Mouse (Mus musculus) megakaryocyte, adult 5-6 weeks (primary cell): Measurements from ENCODE around the gene Gm13290. TPM values are rescaled to one million over a fixed set of nuclear protein-coding genes. Genes with fewer than 3 reads are reported as not detected.
A peak's percentile ranks its signal among the peaks of the same experiment; 100 is the strongest.
"Not testable (repeated sequence)": the region's sequence is repeated elsewhere in the genome, so short reads cannot be mapped to it uniquely, and the experiment has no call there.

Experiments used
- ATAC-seq: 2 replicates; pipeline ENCODE4 v1.8.0; 2016; ENCODE audit warnings: mild to moderate bottlenecking, inconsistent platforms; ENCODE audit not compliant: poor library complexity, severe bottlenecking
- total RNA-seq, 2 experiments: library from RNA; stranded (forward) in 1 of 2; stranded (reverse) in 1 of 2; fragments of 153-499, 151-499 nt in 1 of 2; fragments of 221-1000, 200-1000 nt in 1 of 2; gene quantifications; 2 replicates each; pipeline versions ENCODE4 v1.2.3 to v1.2.4; 2015 to 2017

Gm13290 gene
- total RNA-seq, 2 experiments from 2014 or later, result not detected

GRCm38 (mm10) chr4:88780320-88780719 is 6.7 kb downstream of the Gm13290 start:
- ATAC-seq, result not testable (repeated sequence)

- not testable (repeated sequence) for ATAC-seq
Measured at GRCm38 (mm10) chr4:88781831-88782230, 8.2 kb downstream of the Gm13290 start, which contains the start of gene Ifnz. Ifnz (plus strand) TSS chr4:88782131.

GRCm38 (mm10) chr4:88782335-88782734 is 8.7 kb downstream of the Gm13290 start:
- not testable (repeated sequence) for ATAC-seq

- not testable (repeated sequence) for ATAC-seq
Measured at GRCm38 (mm10) chr4:88785409-88785808, 11.8 kb downstream of the Gm13290 start, which contains the start of gene Gm13276. Gm13276 (plus strand) TSS chr4:88785709.

GRCm38 (mm10) chr4:88788402-88788801 is 14.8 kb downstream of the Gm13290 start, which contains the start of gene Gm13277:
Gm13277 (plus strand) TSS chr4:88788632.
- ATAC-seq, result not testable (repeated sequence)

- not testable (repeated sequence) for ATAC-seq
Measured at GRCm38 (mm10) chr4:88791250-88791649, 17.6 kb downstream of the Gm13290 start, which contains the start of gene Gm13278. Gm13278 (plus strand) TSS chr4:88791550.

GRCm38 (mm10) chr4:88793936-88794675 is 20.5 kb downstream of the Gm13290 start, which contains the start of gene Gm13275:
Gm13275 (plus strand) TSS chr4:88794487.
- not testable (repeated sequence) for ATAC-seq

GRCm38 (mm10) chr4:88797097-88797496 is 23.5 kb downstream of the Gm13290 start, which contains the start of gene Gm13279:
Gm13279 (plus strand) TSS chr4:88797397.
- ATAC-seq, result not testable (repeated sequence)

GRCm38 (mm10) chr4:88799365-88799764 is 25.7 kb downstream of the Gm13290 start, which contains the start of gene Gm13285:
Gm13285 (plus strand) TSS chr4:88799665.
- not testable (repeated sequence) for ATAC-seq

GRCm38 (mm10) chr4:88802954-88803353 is 29.3 kb downstream of the Gm13290 start, which contains the start of gene Gm13287:
Gm13287 (plus strand) TSS chr4:88803254.
- not testable (repeated sequence) for ATAC-seq

- not testable (repeated sequence) for ATAC-seq
Measured at GRCm38 (mm10) chr4:88805231-88805630, 31.6 kb downstream of the Gm13290 start, which contains the start of gene Gm13288. Gm13288 (plus strand) TSS chr4:88805531.

GRCm38 (mm10) chr4:88805761-88806160 is 32.1 kb downstream of the Gm13290 start:
- ATAC-seq, result not testable (repeated sequence)

- ATAC-seq, result no peak
Measured at GRCm38 (mm10) chr4:88815928-88816327, 42.3 kb downstream of the Gm13290 start, which contains the start of gene Ifna7. Ifna7 (plus strand) TSS chr4:88816228.

- ATAC-seq, result no peak
Measured at GRCm38 (mm10) chr4:88819659-88820058, 46.0 kb downstream of the Gm13290 start, which contains the start of gene Ifna11. Ifna11 (plus strand) TSS chr4:88819959.

- ATAC-seq, result peak; percentile 62; the same call in 1 of the 2 replicates
Measured at GRCm38 (mm10) chr4:88822995-88823394, 49.4 kb downstream of the Gm13290 start.

Other genes with a start within 250 kb of the Gm13290 start
Only the 30 nearest of the 31 such genes appear.
- not detected in 2 replicates for gene Ifna14, start 202.0 kb upstream of the Gm13290 start, total RNA-seq (2015)
- not detected in 2 replicates for gene Ifna14, start 202.0 kb upstream of the Gm13290 start, total RNA-seq (2017)
- not detected in 2 replicates for gene Ifna9, start 181.4 kb upstream of the Gm13290 start, total RNA-seq (2015)
- not detected in 2 replicates for gene Ifna9, start 181.4 kb upstream of the Gm13290 start, total RNA-seq (2017)
- not detected in 2 replicates for gene Ifna12, start 170.5 kb upstream of the Gm13290 start, total RNA-seq (2015)
- gene Ifna12, start 170.5 kb upstream of the Gm13290 start, total RNA-seq (2017), result not detected in 2 replicates
- gene C87499, start 139.4 kb upstream of the Gm13290 start, total RNA-seq (2015), result not detected in 2 replicates
- not detected in 2 replicates for gene C87499, start 139.4 kb upstream of the Gm13290 start, total RNA-seq (2017)
- not detected in 2 replicates for gene Ifna13, start 129.4 kb upstream of the Gm13290 start, total RNA-seq (2015)
- not detected in 2 replicates for gene Ifna13, start 129.4 kb upstream of the Gm13290 start, total RNA-seq (2017)
- gene Ifna16, start 96.9 kb upstream of the Gm13290 start, total RNA-seq (2015), result not detected in 2 replicates
- not detected in 2 replicates for gene Ifna16, start 96.9 kb upstream of the Gm13290 start, total RNA-seq (2017)
- gene Ifna2, start 89.9 kb upstream of the Gm13290 start, total RNA-seq (2015), result not detected in 2 replicates
- not detected in 2 replicates for gene Ifna2, start 89.9 kb upstream of the Gm13290 start, total RNA-seq (2017)
- gene Ifnab, start 82.5 kb upstream of the Gm13290 start, total RNA-seq (2015), result not detected in 2 replicates
- gene Ifnab, start 82.5 kb upstream of the Gm13290 start, total RNA-seq (2017), result not detected in 2 replicates
- gene Gm26566, start 52.0 kb upstream of the Gm13290 start, total RNA-seq (2015), result not detected in 2 replicates
- 0.55 TPM in 1 of 2 replicates, not detected in the other for gene Gm26566, start 52.0 kb upstream of the Gm13290 start, total RNA-seq (2017)
- 56.7 and 61.1 TPM in 2 replicates for gene Klhl9, start 51.4 kb upstream of the Gm13290 start, total RNA-seq (2015)
- 83.8 and 85.5 TPM in 2 replicates for gene Klhl9, start 51.4 kb upstream of the Gm13290 start, total RNA-seq (2017)
- not detected in 2 replicates for gene Gm13271, start 19.0 kb upstream of the Gm13290 start, total RNA-seq (2015)
- gene Gm13271, start 19.0 kb upstream of the Gm13290 start, total RNA-seq (2017), result not detected in 2 replicates
- gene Gm13283, start 13.7 kb upstream of the Gm13290 start, total RNA-seq (2015), result not detected in 2 replicates
- gene Gm13283, start 13.7 kb upstream of the Gm13290 start, total RNA-seq (2017), result 0.18 and 0.20 TPM in 2 replicates
- not detected in 2 replicates for gene Gm13289, start 3.1 kb downstream of the Gm13290 start, total RNA-seq (2015)
- not detected in 2 replicates for gene Gm13289, start 3.1 kb downstream of the Gm13290 start, total RNA-seq (2017)
- gene Gm13272, start 6.0 kb downstream of the Gm13290 start, total RNA-seq (2015), result not detected in 2 replicates
- not detected in 2 replicates for gene Gm13272, start 6.0 kb downstream of the Gm13290 start, total RNA-seq (2017)
- not detected in 2 replicates for gene Ifnz, start 8.3 kb downstream of the Gm13290 start, total RNA-seq (2015)
- not detected in 2 replicates for gene Ifnz, start 8.3 kb downstream of the Gm13290 start, total RNA-seq (2017)
- not detected in 2 replicates for gene Gm13276, start 11.9 kb downstream of the Gm13290 start, total RNA-seq (2015)
- gene Gm13276, start 11.9 kb downstream of the Gm13290 start, total RNA-seq (2017), result not detected in 2 replicates
- not detected in 2 replicates for gene Gm13277, start 14.8 kb downstream of the Gm13290 start, total RNA-seq (2015)
- not detected in 2 replicates for gene Gm13277, start 14.8 kb downstream of the Gm13290 start, total RNA-seq (2017)
- gene Gm13278, start 17.7 kb downstream of the Gm13290 start, total RNA-seq (2015), result not detected in 2 replicates
- gene Gm13278, start 17.7 kb downstream of the Gm13290 start, total RNA-seq (2017), result not detected in 2 replicates
- not detected in 2 replicates for gene Gm13275, start 20.7 kb downstream of the Gm13290 start, total RNA-seq (2015)
- not detected in 2 replicates for gene Gm13275, start 20.7 kb downstream of the Gm13290 start, total RNA-seq (2017)
- gene Gm13279, start 23.6 kb downstream of the Gm13290 start, total RNA-seq (2015), result not detected in 2 replicates
- not detected in 2 replicates for gene Gm13279, start 23.6 kb downstream of the Gm13290 start, total RNA-seq (2017)
- gene Gm13285, start 25.8 kb downstream of the Gm13290 start, total RNA-seq (2015), result not detected in 2 replicates
- gene Gm13285, start 25.8 kb downstream of the Gm13290 start, total RNA-seq (2017), result not detected in 2 replicates
- not detected in 2 replicates for gene Gm13287, start 29.4 kb downstream of the Gm13290 start, total RNA-seq (2015)
- gene Gm13287, start 29.4 kb downstream of the Gm13290 start, total RNA-seq (2017), result not detected in 2 replicates
- not detected in 2 replicates for gene Gm13288, start 31.7 kb downstream of the Gm13290 start, total RNA-seq (2015)
- gene Gm13288, start 31.7 kb downstream of the Gm13290 start, total RNA-seq (2017), result not detected in 2 replicates
- gene Ifna7, start 42.4 kb downstream of the Gm13290 start, total RNA-seq (2015), result not detected in 2 replicates
- not detected in 2 replicates for gene Ifna7, start 42.4 kb downstream of the Gm13290 start, total RNA-seq (2017)
- gene Ifna11, start 46.1 kb downstream of the Gm13290 start, total RNA-seq (2015), result not detected in 2 replicates
- not detected in 2 replicates for gene Ifna11, start 46.1 kb downstream of the Gm13290 start, total RNA-seq (2017)
- not detected in 2 replicates for gene Ifna6, start 53.6 kb downstream of the Gm13290 start, total RNA-seq (2015)
- gene Ifna6, start 53.6 kb downstream of the Gm13290 start, total RNA-seq (2017), result not detected in 2 replicates
- gene Ifna5, start 61.7 kb downstream of the Gm13290 start, total RNA-seq (2015), result not detected in 2 replicates
- not detected in 2 replicates for gene Ifna5, start 61.7 kb downstream of the Gm13290 start, total RNA-seq (2017)
- not detected in 2 replicates for gene Ifna4, start 68.0 kb downstream of the Gm13290 start, total RNA-seq (2015)
- gene Ifna4, start 68.0 kb downstream of the Gm13290 start, total RNA-seq (2017), result not detected in 2 replicates
- gene Ifna1, start 76.3 kb downstream of the Gm13290 start, total RNA-seq (2015), result not detected in 2 replicates
- gene Ifna1, start 76.3 kb downstream of the Gm13290 start, total RNA-seq (2017), result not detected in 2 replicates
- not detected in 2 replicates for gene Ifne, start 106.4 kb downstream of the Gm13290 start, total RNA-seq (2015)
- not detected in 2 replicates for gene Ifne, start 106.4 kb downstream of the Gm13290 start, total RNA-seq (2017)